Mouse (Mus musculus) liver, adult 2 months (tissue): ENCODE results near the gene Wdr31.

Experiments
- CTCF ChIP-seq: fragments of 200-500 bp; IDR thresholded peaks from 2 replicates; pipeline ENCODE4 v1.5.1; 2011; ENCODE audit warnings: low read depth, low read length, control low read depth
- POLR2A ChIP-seq: fragments of 200-500 bp; IDR thresholded peaks from 2 replicates; pipeline ENCODE4 v1.6.1; 2011; ENCODE audit warnings: low read length, control low read depth; ENCODE audit not compliant: insufficient read depth; ENCODE audit errors: extremely low read depth

GRCm38 (mm10) chr4:62503374-62503970, 32.8 kb upstream of the Wdr31 start, which contains the start of gene Hdhd3:
- TF ChIP-seq POLR2A (no peak), CTCF (no peak)
